ENCODE assay signal across 8 mouse cellular contexts in genomic region chr9:21015571-21016130, GRCm38 (mm10). TPM values are rescaled to one million over a fixed set of nuclear protein-coding genes. Genes with fewer than 3 reads are reported as not detected.
A peak's percentile ranks its signal among the peaks of the same experiment; 100 is the strongest.
DNase-seq lines count a peak whose midpoint lies in the region; ATAC-seq lines count a peak whose summit lies in the region.

Gene Icam1 (plus strand): TSS chr9:21015985.

- H3K9ac ChIP-seq in neural tube, embryonic 11.5 days (ENCODE audit: low read length), result no peak within 1 kb of the TSS; the same call in 1 of the 2 replicates
- 0 out of 2 replicates have a peak within 1 kb of the TSS, but pooled peaks have one; percentile 8 for H3K9ac ChIP-seq in forebrain, embryonic 14.5 days (ENCODE audit: low read length)
- H3K9ac ChIP-seq in stomach, embryonic 14.5 days (replicated peaks; ENCODE audit: low read depth, low read length), result no peak within 1 kb of the TSS; the same call in 1 of the 2 replicates

- DNase-seq in neural tube, embryonic 11.5 days (ENCODE audit: low spot score), result no peak
- DNase-seq in neural tube, embryonic 10.5 days (ENCODE audit: extremely low spot score, low spot score), result no peak
- DNase-seq in forebrain, embryonic 14.5 days (ENCODE audit: low spot score), result no peak
- DNase-seq in heart, postnatal 4 days, result peak; percentile 73
- DNase-seq in large intestine, adult 2 months (ENCODE audit: low read depth, low spot score), result no peak
- no peak for DNase-seq in frontal cortex, postnatal 14 days (ENCODE audit: low spot score in 2 of 2)

- under 1% methylated on average over 30 of the region's 30 CpGs for WGBS in neural tube, embryonic 11.5 days
- WGBS in forebrain, embryonic 14.5 days, result under 1% methylated on average over 30 of the region's 30 CpGs
- WGBS in large intestine, adult 2 months, result 1% methylated on average over 30 of the region's 30 CpGs
- WGBS in stomach, embryonic 14.5 days, result 2% methylated on average over 30 of the region's 30 CpGs

- H3K27ac ChIP-seq in neural tube, embryonic 11.5 days (ENCODE audit: low read depth, low read length), result 0 out of 2 replicates have a peak within 1 kb of the TSS, but pooled peaks have one; percentile 6
- no peak within 1 kb of the TSS for H3K27ac ChIP-seq in forebrain, embryonic 14.5 days (ENCODE audit: low read depth, low read length)
- H3K27ac ChIP-seq in stomach, embryonic 14.5 days (ENCODE audit: low read length), result no peak within 1 kb of the TSS

- no peaks in the 10 kb centered on the region for H3K9me3 ChIP-seq in neural tube, embryonic 11.5 days (ENCODE audit: control insufficient read depth, low read length)
- H3K9me3 ChIP-seq in forebrain, embryonic 14.5 days (replicated peaks; ENCODE audit: control insufficient read depth, low read length), result no peaks in the 10 kb centered on the region
- H3K9me3 ChIP-seq in stomach, embryonic 14.5 days (ENCODE audit: control insufficient read depth, low read depth, low read length), result no peaks in the 10 kb centered on the region

- peak within 1 kb of the TSS; percentile 20 for H3K4me3 ChIP-seq in neural tube, embryonic 11.5 days (ENCODE audit: low read depth, low read length)
- H3K4me3 ChIP-seq in forebrain, embryonic 14.5 days (ENCODE audit: low read depth, low read length), result peak within 1 kb of the TSS; percentile 13; the same call in 1 of the 2 replicates
- peak within 1 kb of the TSS; percentile 40 for H3K4me3 ChIP-seq in stomach, embryonic 14.5 days (ENCODE audit: low read depth, low read length)

- peaks cover 6% of the 10 kb centered on the region; the same call in 1 of the 2 replicates for H3K4me1 ChIP-seq in neural tube, embryonic 11.5 days (ENCODE audit: control insufficient read depth, insufficient read depth, low read length)
- H3K4me1 ChIP-seq in forebrain, embryonic 14.5 days (ENCODE audit: control insufficient read depth, insufficient read depth, low read length), result no peaks in the 10 kb centered on the region
- peaks cover 14% of the 10 kb centered on the region for H3K4me1 ChIP-seq in stomach, embryonic 14.5 days (ENCODE audit: control insufficient read depth, insufficient read depth, low read length)

- no peaks in the 10 kb centered on the region for H3K36me3 ChIP-seq in neural tube, embryonic 11.5 days (ENCODE audit: control insufficient read depth, insufficient read depth, low read length)
- no peaks in the 10 kb centered on the region for H3K36me3 ChIP-seq in forebrain, embryonic 14.5 days (ENCODE audit: control insufficient read depth, insufficient read depth, low read length)
- no peaks in the 10 kb centered on the region for H3K36me3 ChIP-seq in stomach, embryonic 14.5 days (ENCODE audit: control insufficient read depth, insufficient read depth, low read length)

- H3K4me2 ChIP-seq in neural tube, embryonic 11.5 days (ENCODE audit: low read depth), result peak within 1 kb of the TSS; percentile 35; the same call in 1 of the 2 replicates
- peak within 1 kb of the TSS; percentile 35 for H3K4me2 ChIP-seq in forebrain, embryonic 14.5 days (ENCODE audit: low read length)
- peak within 1 kb of the TSS; percentile 59 for H3K4me2 ChIP-seq in stomach, embryonic 14.5 days (replicated peaks; ENCODE audit: low read depth, low read length)

- ATAC-seq in neural tube, embryonic 11.5 days (ENCODE audit: insufficient read depth, low FRiP score, low TSS enrichment), result no peak
- no peak for ATAC-seq in forebrain, embryonic 14.5 days
- peak; percentile 43 for ATAC-seq in megakaryocyte progenitor cell, adult 5-6 weeks (replicated peaks; ENCODE audit: poor library complexity)
- ATAC-seq in stomach, embryonic 14.5 days (ENCODE audit: insufficient number of reproducible peaks, insufficient read depth, low FRiP score, low read depth), result peak; percentile 43; the same call in 1 of the 2 replicates

- peaks cover 43% of the 10 kb centered on the region for H3K27me3 ChIP-seq in neural tube, embryonic 11.5 days (ENCODE audit: control insufficient read depth, insufficient read depth, low read length)
- peaks cover 38% of the 10 kb centered on the region for H3K27me3 ChIP-seq in forebrain, embryonic 14.5 days (replicated peaks; ENCODE audit: control insufficient read depth, insufficient read depth, low read length)
- peaks cover 15% of the 10 kb centered on the region; the same call in 1 of the 2 replicates for H3K27me3 ChIP-seq in stomach, embryonic 14.5 days (ENCODE audit: control insufficient read depth, insufficient read depth, low read length)

RNA-seq across cellular contexts. Expression of gene Icam1, which starts in this region (rescaled TPM):
- polyA plus RNA-seq in neural tube, embryonic 11.5 days (2014; fragmentation: Nextera tagmentation; extraction: Ambion mirVana), result 5.6 TPM in 2 replicates
- 2.6 and 3.5 TPM in 2 replicates for polyA plus RNA-seq in forebrain, embryonic 14.5 days (2014; fragmentation: Nextera tagmentation; extraction: Ambion mirVana)
- total RNA-seq in heart, postnatal 4 days (2021), result 1 to 10 TPM; 8.0 to 8.5 TPM
- 13.1 and 15.2 TPM in 2 replicates for polyA plus RNA-seq in large intestine, adult 2 months (2012; rRNA removed)
- 5.3 and 6.9 TPM in 2 replicates for total RNA-seq in megakaryocyte progenitor cell, adult 5-6 weeks (2015)
- 9.2 and 9.8 TPM in 2 replicates for total RNA-seq in megakaryocyte progenitor cell, adult 5-6 weeks (2017)
- 10.6 and 12.5 TPM in 2 replicates for polyA plus RNA-seq in stomach, embryonic 14.5 days (2014; fragmentation: Nextera tagmentation; extraction: Ambion mirVana)

Comparison
In these comparisons a context has a peak if more than half of its experiments do, and no peak if none do; other contexts are left out.
1. ATAC-seq: peak in megakaryocyte progenitor cell, adult 5-6 weeks (single experiment) and stomach, embryonic 14.5 days (single experiment); none in neural tube, embryonic 11.5 days (single experiment) and forebrain, embryonic 14.5 days (single experiment).
2. Peak in every context shown above with its lines, with median percentiles within 50 percentile points of each other: H3K4me2 ChIP-seq and H3K4me3 ChIP-seq.